Mouse (Mus musculus): ENCODE results near the gene Olfr1369-ps1. TPM values are rescaled to one million over a fixed set of nuclear protein-coding genes. Genes with fewer than 3 reads are reported as not detected.
"Not testable (repeated sequence)": the region's sequence is repeated elsewhere in the genome, so short reads cannot be mapped to it uniquely, and the experiment has no call there.

The Olfr1369-ps1 gene
- polyA plus RNA-seq (2015; fragmentation: Nextera tagmentation; extraction: Ambion mirVana): 0.05 TPM in 1 of 2 replicates, not detected in the other

- H3K4me2 ChIP-seq (ENCODE audit: low read depth, low read length); H3K27ac ChIP-seq (ENCODE audit: low read length); H3K4me1 ChIP-seq (ENCODE audit: control insufficient read depth, low read depth, low read length); ATAC-seq (ENCODE audit: low read depth); H3K36me3 ChIP-seq (ENCODE audit: control insufficient read depth, insufficient read depth); H3K9ac ChIP-seq (ENCODE audit: low read depth, low read length); H3K9me3 ChIP-seq (replicated peaks; ENCODE audit: control insufficient read depth, low read length); H3K27me3 ChIP-seq (ENCODE audit: control insufficient read depth, insufficient read depth, low read depth, low read length); H3K4me3 ChIP-seq (ENCODE audit: low read depth, low read length): not testable (repeated sequence)
- 53% methylated on average over 3 of the region's 3 CpGs for WGBS (ENCODE audit: insufficient replicate concordance)
These were observed at the start of gene Olfr1369-ps1 for GRCm38 (mm10) chr13:21111183-21111582. TSS of gene Olfr1369-ps1 (plus strand) at chr13:21111483.

- H3K27ac ChIP-seq (ENCODE audit: low read length): no peak overlapping the region
- H3K27me3 ChIP-seq (ENCODE audit: control insufficient read depth, insufficient read depth, low read depth, low read length): no peaks in the 10 kb centered on the region
- H3K9ac ChIP-seq (ENCODE audit: low read depth, low read length): no peak overlapping the region
- H3K4me2 ChIP-seq (ENCODE audit: low read depth, low read length): no peak overlapping the region
- WGBS (ENCODE audit: insufficient replicate concordance): 54% methylated on average over 2 of the region's 2 CpGs
- H3K9me3 ChIP-seq (replicated peaks; ENCODE audit: control insufficient read depth, low read length): no peaks in the 10 kb centered on the region
- no peak overlapping the region for H3K4me3 ChIP-seq (ENCODE audit: low read depth, low read length)
- H3K36me3 ChIP-seq (ENCODE audit: control insufficient read depth, insufficient read depth): no peaks in the 10 kb centered on the region
- ATAC-seq (ENCODE audit: low read depth): no peak
- no peaks in the 10 kb centered on the region for H3K4me1 ChIP-seq (ENCODE audit: control insufficient read depth, low read depth, low read length)
These were observed 45.3 kb upstream of the Olfr1369-ps1 start for GRCm38 (mm10) chr13:21066021-21066420.

- no peaks in the 10 kb centered on the region for H3K4me1 ChIP-seq (ENCODE audit: control insufficient read depth, low read depth, low read length)
- H3K36me3 ChIP-seq (ENCODE audit: control insufficient read depth, insufficient read depth): no peaks in the 10 kb centered on the region
- H3K9me3 ChIP-seq (replicated peaks; ENCODE audit: control insufficient read depth, low read length): no peaks in the 10 kb centered on the region
- H3K9ac ChIP-seq (ENCODE audit: low read depth, low read length): no peak within 1 kb of the TSS
- no peak for ATAC-seq (ENCODE audit: low read depth)
- no peaks in the 10 kb centered on the region for H3K27me3 ChIP-seq (ENCODE audit: control insufficient read depth, insufficient read depth, low read depth, low read length)
- no peak within 1 kb of the TSS for H3K27ac ChIP-seq (ENCODE audit: low read length)
- 59% methylated on average over 3 of the region's 3 CpGs for WGBS (ENCODE audit: insufficient replicate concordance)
- no peak within 1 kb of the TSS for H3K4me3 ChIP-seq (ENCODE audit: low read depth, low read length)
- no peak within 1 kb of the TSS for H3K4me2 ChIP-seq (ENCODE audit: low read depth, low read length)
These were observed 36.4 kb upstream of the Olfr1369-ps1 start, which contains the start of gene Olfr1370 for GRCm38 (mm10) chr13:21074847-21075246. TSS of gene Olfr1370 (minus strand) at chr13:21074947.

GRCm38 (mm10) chr13:21082686-21083085, 28.6 kb upstream of the Olfr1369-ps1 start:
- Histone ChIP-seq H3K9me3 (replicated peaks; ENCODE audit: control insufficient read depth, low read length) (no peaks in the 10 kb centered on the region), H3K4me3 (ENCODE audit: low read depth, low read length) (no peak overlapping the region), H3K9ac (ENCODE audit: low read depth, low read length) (no peak overlapping the region), H3K4me2 (ENCODE audit: low read depth, low read length) (no peak overlapping the region), H3K27me3 (ENCODE audit: control insufficient read depth, insufficient read depth, low read depth, low read length) (no peaks in the 10 kb centered on the region), H3K27ac (ENCODE audit: low read length) (no peak overlapping the region), H3K4me1 (ENCODE audit: control insufficient read depth, low read depth, low read length) (no peaks in the 10 kb centered on the region), H3K36me3 (ENCODE audit: control insufficient read depth, insufficient read depth) (no peaks in the 10 kb centered on the region)
- 41% methylated on average over 2 of the region's 2 CpGs for WGBS (ENCODE audit: insufficient replicate concordance)
- no peak for ATAC-seq (ENCODE audit: low read depth)

- Histone ChIP-seq H3K9ac (ENCODE audit: low read depth, low read length) (no peak overlapping the region), H3K4me1 (ENCODE audit: control insufficient read depth, low read depth, low read length) (no peaks in the 10 kb centered on the region), H3K36me3 (ENCODE audit: control insufficient read depth, insufficient read depth) (no peaks in the 10 kb centered on the region), H3K27me3 (ENCODE audit: control insufficient read depth, insufficient read depth, low read depth, low read length) (no peaks in the 10 kb centered on the region), H3K9me3 (replicated peaks; ENCODE audit: control insufficient read depth, low read length) (no peaks in the 10 kb centered on the region), H3K4me3 (ENCODE audit: low read depth, low read length) (no peak overlapping the region), H3K27ac (ENCODE audit: low read length) (no peak overlapping the region), H3K4me2 (ENCODE audit: low read depth, low read length) (no peak overlapping the region)
- ATAC-seq (ENCODE audit: low read depth): no peak
- 62% methylated on average over 3 of the region's 3 CpGs for WGBS (ENCODE audit: insufficient replicate concordance)
These were observed 1.5 kb upstream of the Olfr1369-ps1 start for GRCm38 (mm10) chr13:21109759-21110158.

- ATAC-seq (ENCODE audit: low read depth): no peak
- WGBS (ENCODE audit: insufficient replicate concordance): 64% methylated on average over 6 of the region's 6 CpGs
These were observed 842 bp upstream of the Olfr1369-ps1 start for GRCm38 (mm10) chr13:21110441-21110840.

GRCm38 (mm10) chr13:21114121-21114520, 2.8 kb downstream of the Olfr1369-ps1 start:
- no peaks in the 10 kb centered on the region for H3K9me3 ChIP-seq (replicated peaks; ENCODE audit: control insufficient read depth, low read length)
- ATAC-seq (ENCODE audit: low read depth): peak; percentile 51
- no peaks in the 10 kb centered on the region for H3K4me1 ChIP-seq (ENCODE audit: control insufficient read depth, low read depth, low read length)
- no peak overlapping the region for H3K4me3 ChIP-seq (ENCODE audit: low read depth, low read length)
- WGBS (ENCODE audit: insufficient replicate concordance): 29% methylated on average over 4 of the region's 4 CpGs
- H3K4me2 ChIP-seq (ENCODE audit: low read depth, low read length): no peak overlapping the region
- H3K27me3 ChIP-seq (ENCODE audit: control insufficient read depth, insufficient read depth, low read depth, low read length): no peaks in the 10 kb centered on the region
- no peaks in the 10 kb centered on the region for H3K36me3 ChIP-seq (ENCODE audit: control insufficient read depth, insufficient read depth)
- H3K9ac ChIP-seq (ENCODE audit: low read depth, low read length): no peak overlapping the region
- H3K27ac ChIP-seq (ENCODE audit: low read length): no peak overlapping the region

More at GRCm38 (mm10) chr13:21110441-21110840, 842 bp upstream of the Olfr1369-ps1 start:
- Histone ChIP-seq H3K36me3 (ENCODE audit: control insufficient read depth, insufficient read depth) (no peaks in the 10 kb centered on the region), H3K9ac (ENCODE audit: low read depth, low read length) (no peak overlapping the region), H3K4me1 (ENCODE audit: control insufficient read depth, low read depth, low read length) (no peaks in the 10 kb centered on the region), H3K9me3 (replicated peaks; ENCODE audit: control insufficient read depth, low read length) (no peaks in the 10 kb centered on the region), H3K27me3 (ENCODE audit: control insufficient read depth, insufficient read depth, low read depth, low read length) (no peaks in the 10 kb centered on the region), H3K4me3 (ENCODE audit: low read depth, low read length) (no peak overlapping the region), H3K27ac (ENCODE audit: low read length) (no peak overlapping the region), H3K4me2 (ENCODE audit: low read depth, low read length) (no peak overlapping the region)

- WGBS (ENCODE audit: insufficient replicate concordance): 64% methylated on average over 3 of the region's 3 CpGs
- not testable (repeated sequence) for H3K27ac ChIP-seq (ENCODE audit: low read length); H3K27me3 ChIP-seq (ENCODE audit: control insufficient read depth, insufficient read depth, low read depth, low read length); H3K9me3 ChIP-seq (replicated peaks; ENCODE audit: control insufficient read depth, low read length); H3K9ac ChIP-seq (ENCODE audit: low read depth, low read length); H3K4me3 ChIP-seq (ENCODE audit: low read depth, low read length); H3K4me1 ChIP-seq (ENCODE audit: control insufficient read depth, low read depth, low read length); H3K4me2 ChIP-seq (ENCODE audit: low read depth, low read length); ATAC-seq (ENCODE audit: low read depth); H3K36me3 ChIP-seq (ENCODE audit: control insufficient read depth, insufficient read depth)
These were observed 18.1 kb downstream of the Olfr1369-ps1 start, which contains the start of gene Olfr263 for GRCm38 (mm10) chr13:21129339-21129738. TSS of gene Olfr263 (plus strand) at chr13:21129639.

GRCm38 (mm10) chr13:21142421-21142820, 31.1 kb downstream of the Olfr1369-ps1 start:
- WGBS (ENCODE audit: insufficient replicate concordance): 38% methylated on average over 8 of the region's 8 CpGs
- Histone ChIP-seq H3K4me3 (ENCODE audit: low read depth, low read length) (no peak overlapping the region), H3K9me3 (replicated peaks; ENCODE audit: control insufficient read depth, low read length) (no peaks in the 10 kb centered on the region), H3K4me1 (ENCODE audit: control insufficient read depth, low read depth, low read length) (no peaks in the 10 kb centered on the region), H3K27me3 (ENCODE audit: control insufficient read depth, insufficient read depth, low read depth, low read length) (no peaks in the 10 kb centered on the region), H3K4me2 (ENCODE audit: low read depth, low read length) (no peak overlapping the region), H3K27ac (ENCODE audit: low read length) (no peak overlapping the region), H3K9ac (ENCODE audit: low read depth, low read length) (no peak overlapping the region), H3K36me3 (ENCODE audit: control insufficient read depth, insufficient read depth) (no peaks in the 10 kb centered on the region)
- ATAC-seq (ENCODE audit: low read depth): no peak

Data from liver, embryonic 16.5 days (tissue).